Mouse (Mus musculus): ENCODE results near the gene Myh6.

DNA sequence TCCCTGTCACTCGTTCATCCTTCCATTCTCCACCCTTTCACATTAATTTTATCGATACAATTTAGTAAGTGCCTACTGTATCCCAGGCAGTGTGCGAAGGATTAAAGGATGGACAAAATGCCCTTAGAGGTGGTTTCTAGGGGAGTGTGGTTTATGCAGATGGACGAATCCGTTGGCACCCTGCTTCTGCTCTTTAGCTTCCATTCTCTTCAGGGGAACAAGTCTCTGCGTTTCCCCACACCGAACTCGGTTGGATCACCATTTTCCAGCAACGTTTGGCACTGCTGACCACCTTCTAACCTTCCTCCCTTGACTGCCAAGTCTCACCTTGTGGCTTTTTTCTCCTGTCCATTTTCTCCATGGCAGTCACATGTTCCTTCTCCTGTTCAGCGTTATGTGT is 53.4 kb downstream of the Myh6 start:
- no peak for TF ChIP-seq GATA1 (IDR thresholded peaks at IDR 0.05; ENCODE audit: borderline replicate concordance, low read length)
- no peak for TF ChIP-seq FLI1 (IDR thresholded peaks at IDR 0.05; ENCODE audit: low read length)

All from megakaryocyte, embryonic 14.5 days (primary cell).